Mouse (Mus musculus) lung, postnatal 0 days (tissue): ENCODE results near the gene Vim.
"Not testable (repeated sequence)": the region's sequence is repeated elsewhere in the genome, so short reads cannot be mapped to it uniquely, and the experiment has no call there.

Experiments used
- CTCF ChIP-seq: IDR thresholded peaks from 2 replicates; pipeline ENCODE4 v1.5.1; 2016; ENCODE audit warnings: antibody characterized with exemption, mild to moderate bottlenecking
- EP300 ChIP-seq: IDR thresholded peaks from 2 replicates; pipeline ENCODE4 v1.6.1; 2016; ENCODE audit warnings: antibody characterized with exemption, mild to moderate bottlenecking, control low read depth

GRCm38 (mm10) chr2:13603636-13604035 lies 29.9 kb downstream of the Vim start:
- TF ChIP-seq CTCF, EP300: not testable (repeated sequence)
